Mouse (Mus musculus): ENCODE results near the gene Rnf135.

The Rnf135 gene

GRCm38 (mm10) chr11:80247026-80247425, 63.4 kb downstream of the Rnf135 start:
- in situ Hi-C loops (cut with MboI; ENCODE audit: low pct_unique_long_range_greater_than_20kb in 1 of 2, low sequenced_read_pairs in 2 of 2, unreplicated experiment in 1 of 2): no loop called here

GRCm38 (mm10) chr11:80248531-80248930, 64.9 kb downstream of the Rnf135 start:
- in situ Hi-C loops (cut with MboI; ENCODE audit: low pct_unique_long_range_greater_than_20kb in 1 of 2, low sequenced_read_pairs in 2 of 2, unreplicated experiment in 1 of 2): no loop called here

Data from mouse embryonic stem cell (cell line).